Mouse (Mus musculus) myocyte (in vitro differentiated cells): ENCODE results near the gene Ankle1. TPM values are rescaled to one million over a fixed set of nuclear protein-coding genes. Genes with fewer than 3 reads are reported as not detected.

Experiments used
- H3K27me3 ChIP-seq: one replicate; pipeline ENCODE4 v1.6.1; 2011; ENCODE audit not compliant: control insufficient read depth, insufficient read depth, insufficient read length
- H3K36me3 ChIP-seq: one replicate; pipeline ENCODE4 v1.6.1; 2011; ENCODE audit not compliant: control insufficient read depth, insufficient read depth
- H3K4me2 ChIP-seq: one replicate; pipeline ENCODE4 v1.6.1; 2011; ENCODE audit warnings: low read depth, control low read depth
- H3K4me3 ChIP-seq: one replicate; pipeline ENCODE4 v1.5.1; 2011; ENCODE audit warnings: mild to moderate bottlenecking, control low read depth, moderate library complexity
- H3K79me2 ChIP-seq: one replicate; pipeline ENCODE4 v1.6.1; 2011; ENCODE audit not compliant: control insufficient read depth, insufficient read depth
- H3ac ChIP-seq: one replicate; pipeline ENCODE4 v1.6.1; 2011; ENCODE audit not compliant: control insufficient read depth, insufficient read length
- CEBPB ChIP-seq: IDR thresholded peaks from 2 replicates; pipeline ENCODE4 v1.6.1; 2011; ENCODE audit warnings: mild to moderate bottlenecking, moderate library complexity; ENCODE audit not compliant: poor library complexity, insufficient read depth, severe bottlenecking
- E2F4 ChIP-seq: IDR thresholded peaks from one replicate; pipeline ENCODE4 v1.6.1; 2011; ENCODE audit warnings: mild to moderate bottlenecking, control low read depth, moderate library complexity; ENCODE audit not compliant: insufficient read depth
- MAX ChIP-seq: IDR thresholded peaks from one replicate; pipeline ENCODE4 v1.6.1; 2011; ENCODE audit warnings: low read depth, mild to moderate bottlenecking, control low read depth
- MYOD1 ChIP-seq, 3 experiments: IDR thresholded peaks; one replicate each; pipeline ENCODE4 v1.6.1; 2011; ENCODE audit warnings: control low read depth in 2 of 3, low read depth in 2 of 3, mild to moderate bottlenecking in 2 of 3, moderate library complexity in 1 of 3; ENCODE audit not compliant: insufficient read length in 2 of 3, control insufficient read depth in 1 of 3
- MYOG ChIP-seq, 3 experiments: IDR thresholded peaks; one replicate each; pipeline ENCODE4 v1.6.1; 2011; ENCODE audit warnings: control low read depth in 2 of 3, low read depth in 2 of 3, mild to moderate bottlenecking in 2 of 3; ENCODE audit not compliant: insufficient read length in 2 of 3, control insufficient read depth in 1 of 3, insufficient read depth in 1 of 3
- POLR2A ChIP-seq: IDR thresholded peaks from one replicate; pipeline ENCODE4 v1.6.1; 2011; ENCODE audit warnings: low read depth, mild to moderate bottlenecking, control low read depth, moderate library complexity; ENCODE audit not compliant: insufficient read length
- POLR2AphosphoS2 ChIP-seq: IDR thresholded peaks from one replicate; pipeline ENCODE4 v1.6.1; 2011; ENCODE audit warnings: low read depth, control low read depth; ENCODE audit not compliant: insufficient read length
- REST ChIP-seq: IDR thresholded peaks from one replicate; pipeline ENCODE4 v1.6.1; 2011; ENCODE audit warnings: mild to moderate bottlenecking, control low read depth, moderate library complexity; ENCODE audit not compliant: insufficient read depth, insufficient read length
- SRF ChIP-seq: IDR thresholded peaks from one replicate; pipeline ENCODE4 v1.6.1; 2011; ENCODE audit warnings: low read depth; ENCODE audit not compliant: control insufficient read depth, insufficient read length
- TCF12 ChIP-seq: IDR thresholded peaks from one replicate; pipeline ENCODE4 v1.6.1; 2011; ENCODE audit warnings: mild to moderate bottlenecking, control low read depth; ENCODE audit not compliant: poor library complexity, insufficient read depth, severe bottlenecking
- TCF3 ChIP-seq: IDR thresholded peaks from one replicate; pipeline ENCODE4 v1.6.1; 2011; ENCODE audit warnings: low read depth, control low read depth; ENCODE audit not compliant: insufficient read length
- USF1 ChIP-seq: IDR thresholded peaks from one replicate; pipeline ENCODE4 v1.6.1; 2011; ENCODE audit warnings: low read depth, mild to moderate bottlenecking, control low read depth, moderate library complexity
- polyA plus RNA-seq: library from polyadenylated mRNA; unstranded; fragments of >200 nt; fragmentation: generic; extraction: Trizol; gene quantifications from one replicate; pipeline ENCODE4 v1.2.1, GENCODE M21; 2012; ENCODE audit warnings: missing spikeins

The Ankle1 gene
- polyA plus RNA-seq, 1 experiment: 1.3 TPM

DNA sequence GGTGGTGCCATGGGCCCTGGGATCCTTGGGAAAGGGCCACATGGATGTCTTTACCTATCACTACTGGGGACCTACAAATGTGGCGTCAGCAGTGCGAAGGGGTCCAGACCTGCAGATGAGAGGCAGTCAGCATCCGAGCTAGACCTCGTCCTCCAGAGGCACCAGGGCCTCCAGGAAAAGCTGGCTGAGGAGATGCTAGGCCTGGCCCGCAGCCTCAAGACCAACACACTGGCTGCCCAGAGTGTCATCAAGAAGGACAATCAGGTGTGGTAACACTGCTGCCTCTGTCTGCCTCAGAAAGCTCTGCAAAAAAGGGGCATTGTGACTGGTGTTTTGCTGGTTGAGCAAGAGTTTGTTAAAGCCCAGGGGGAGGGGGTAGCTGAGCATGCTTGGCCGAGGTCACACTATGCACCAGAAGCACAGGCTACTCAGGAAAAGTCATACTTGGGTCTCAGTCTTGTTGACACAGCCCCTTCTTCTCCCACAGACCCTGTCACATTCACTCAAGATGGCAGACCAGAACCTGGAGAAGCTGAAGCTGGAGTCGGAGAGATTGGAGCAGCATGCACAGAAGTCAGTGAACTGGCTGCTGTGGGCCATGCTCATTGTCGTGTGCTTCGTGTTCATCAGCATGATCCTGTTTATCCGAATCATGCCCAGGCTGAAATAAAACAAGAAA is 36.6 kb upstream of the Ankle1 start:
- no peak overlapping the region for H3K4me3 ChIP-seq
- no peaks in the 10 kb centered on the region for H3K27me3 ChIP-seq
- TF ChIP-seq MYOD1 (IDR thresholded peaks at IDR 0.05; ENCODE audit: control insufficient read depth in 1 of 3, insufficient read length in 2 of 3, low read depth in 2 of 3) (no peak), TCF12 (no peak), MAX (no peak), E2F4 (no peak), MYOG (IDR thresholded peaks at IDR 0.05; ENCODE audit: control insufficient read depth in 1 of 3, insufficient read depth in 1 of 3, insufficient read length in 2 of 3, low read depth in 2 of 3) (no peak), USF1 (no peak), POLR2A (no peak), TCF3 (no peak), POLR2AphosphoS2 (no peak), REST (no peak), CEBPB (no peak), SRF (no peak)
- no peaks in the 10 kb centered on the region for H3K79me2 ChIP-seq
- H3K4me2 ChIP-seq: no peak overlapping the region
- no peak overlapping the region for H3ac ChIP-seq
- peaks cover 7% of the 10 kb centered on the region for H3K36me3 ChIP-seq

DNA sequence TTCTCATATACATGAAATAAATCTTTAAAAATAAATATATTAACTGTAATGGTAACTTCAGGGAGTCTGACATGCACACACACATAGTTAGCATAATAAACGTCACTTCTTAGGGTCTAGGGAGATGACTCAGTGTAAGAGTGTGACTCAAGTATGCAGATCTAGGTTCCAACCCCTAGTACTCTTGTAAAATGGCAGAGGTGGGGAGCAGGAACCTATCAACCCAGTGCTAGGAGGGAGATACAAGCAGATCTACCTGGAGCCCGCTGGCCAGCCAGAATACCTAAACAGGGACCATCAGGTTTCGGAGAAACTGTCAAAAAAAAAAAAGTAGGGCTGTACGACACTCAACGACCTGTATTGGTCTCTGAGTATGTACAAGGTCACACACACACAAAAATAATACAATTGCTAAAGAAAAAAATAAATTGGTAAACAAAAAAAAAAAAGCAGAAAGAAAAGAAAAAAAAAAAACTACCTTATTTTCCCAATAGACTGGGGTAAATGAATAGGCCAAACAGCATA is 35.0 kb upstream of the Ankle1 start:
- no peaks in the 10 kb centered on the region for H3K27me3 ChIP-seq
- TF ChIP-seq MAX (no peak), REST (no peak), POLR2AphosphoS2 (no peak), POLR2A (no peak), MYOG (IDR thresholded peaks at IDR 0.05; ENCODE audit: control insufficient read depth in 1 of 3, insufficient read depth in 1 of 3, insufficient read length in 2 of 3, low read depth in 2 of 3) (no peak), CEBPB (no peak), TCF12 (no peak), TCF3 (no peak), E2F4 (no peak), USF1 (no peak), SRF (no peak), MYOD1 (IDR thresholded peaks at IDR 0.05; ENCODE audit: control insufficient read depth in 1 of 3, insufficient read length in 2 of 3, low read depth in 2 of 3) (no peak)
- peak overlapping the region; percentile 73 for H3K4me2 ChIP-seq
- H3ac ChIP-seq: no peak overlapping the region
- no peaks in the 10 kb centered on the region for H3K79me2 ChIP-seq
- peaks cover 13% of the 10 kb centered on the region for H3K36me3 ChIP-seq
- peak overlapping the region; percentile 26 for H3K4me3 ChIP-seq

DNA sequence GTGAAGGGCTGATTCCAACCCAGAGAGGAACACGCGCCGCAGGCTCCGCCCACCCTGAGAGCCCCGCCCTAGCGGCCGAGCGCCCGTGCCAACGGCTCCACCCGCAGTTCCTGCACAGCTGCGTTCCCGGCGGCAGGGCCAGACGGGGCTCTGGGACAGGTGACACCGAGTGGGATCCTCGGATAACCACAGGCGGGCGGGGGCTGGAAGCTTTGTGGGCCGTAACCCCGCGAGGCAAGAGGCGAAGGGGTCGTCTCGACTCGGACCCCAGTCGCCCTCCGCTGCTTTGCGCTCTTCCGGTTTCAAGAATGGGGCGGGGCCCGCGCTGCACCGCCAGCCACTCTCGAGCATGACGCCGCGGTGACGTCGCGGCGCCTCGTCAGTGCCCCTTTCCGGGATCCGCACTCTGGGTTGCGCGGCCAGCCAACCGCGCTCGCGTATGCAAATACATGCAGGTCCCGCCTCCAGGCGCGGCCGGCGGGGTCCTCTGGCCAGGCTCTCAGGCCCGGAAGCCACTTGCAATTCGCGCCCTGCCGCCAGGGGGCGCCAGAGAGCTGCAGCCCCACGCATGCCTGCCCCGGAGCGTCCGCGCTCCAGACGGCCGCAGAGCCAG is 34.5 kb upstream of the Ankle1 start, which contains the start of gene Ocel1:
TSS of gene Ocel1 (plus strand) at position 63 of the 613 bp plus-strand sequence.
- Histone ChIP-seq H3K27me3 (no peaks in the 10 kb centered on the region), H3K4me3 (peak within 1 kb of the TSS; percentile 26), H3ac (no peak within 1 kb of the TSS), H3K79me2 (no peaks in the 10 kb centered on the region), H3K4me2 (peak within 1 kb of the TSS; percentile 73), H3K36me3 (peaks cover 13% of the 10 kb centered on the region)
- TF ChIP-seq REST (no peak), E2F4 (no peak), USF1 (peak; percentile 1), CEBPB (no peak), MYOG (IDR thresholded peaks at IDR 0.05; ENCODE audit: control insufficient read depth in 1 of 3, insufficient read depth in 1 of 3, insufficient read length in 2 of 3, low read depth in 2 of 3) (peak in 2 of 3 experiments; percentile 54 to 86), SRF (peak; percentile 65), POLR2AphosphoS2 (peak; percentile 79), TCF12 (peak; percentile 7), MAX (no peak), POLR2A (peak; percentile 77), MYOD1 (IDR thresholded peaks at IDR 0.05; ENCODE audit: control insufficient read depth in 1 of 3, insufficient read length in 2 of 3, low read depth in 2 of 3) (peak in 2 of 3 experiments; percentile 68 to 73), TCF3 (peak; percentile 41)

- TF ChIP-seq USF1: no peak
- TF ChIP-seq POLR2AphosphoS2: peak; percentile 64
- no peaks in the 10 kb centered on the region for H3K27me3 ChIP-seq
- H3K79me2 ChIP-seq: no peaks in the 10 kb centered on the region
- H3ac ChIP-seq: no peak overlapping the region
- H3K36me3 ChIP-seq: peaks cover 13% of the 10 kb centered on the region
- H3K4me2 ChIP-seq: no peak overlapping the region
- H3K4me3 ChIP-seq: no peak overlapping the region
These were observed 33.4 kb upstream of the Ankle1 start for GRCm38 (mm10) chr8:71372427-71372826.

DNA sequence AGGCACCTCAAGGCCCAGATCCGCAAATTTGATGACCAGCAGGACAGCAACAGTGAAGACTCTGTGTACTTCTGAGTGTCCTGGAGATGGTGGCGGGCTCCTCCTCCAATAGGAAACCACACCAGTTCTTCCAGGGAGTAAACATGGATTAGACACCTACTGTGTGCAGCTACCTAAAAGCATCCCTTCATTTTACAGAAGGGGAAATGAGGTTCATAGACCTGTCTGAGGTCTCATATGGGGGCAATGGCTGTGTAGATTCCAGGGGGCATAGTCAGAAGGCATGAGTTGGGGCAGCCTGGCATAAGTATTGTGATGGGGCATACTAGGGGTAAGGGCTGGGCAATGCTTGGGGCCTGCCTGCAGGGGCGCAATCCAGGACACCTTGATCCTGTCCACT is 32.8 kb upstream of the Ankle1 start:
- peaks cover 13% of the 10 kb centered on the region for H3K36me3 ChIP-seq
- TF ChIP-seq SRF (no peak), TCF3 (no peak), CEBPB (no peak), POLR2A (no peak), MYOD1 (IDR thresholded peaks at IDR 0.05; ENCODE audit: control insufficient read depth in 1 of 3, insufficient read length in 2 of 3, low read depth in 2 of 3) (no peak)

More for the DNA sequence above, 32.8 kb upstream of the Ankle1 start:
- no peaks in the 10 kb centered on the region for H3K79me2 ChIP-seq
- H3K4me3 ChIP-seq: no peak overlapping the region
- H3K4me2 ChIP-seq: no peak overlapping the region
- H3K27me3 ChIP-seq: no peaks in the 10 kb centered on the region
- H3ac ChIP-seq: no peak overlapping the region
